Comparison of ENCODE assay signal across 14 mouse cellular contexts in genomic region chr5:31888341-31888740, GRCm38 (mm10).
DNase-seq lines count a peak whose midpoint lies in the region; ATAC-seq lines count a peak whose summit lies in the region.
"Had no signal": no experiment of that assay in that cellular context is flagged by ENCODE, and none has a peak within 500 bp of the region (broad histone marks: within the 10 kb centered on the region; RNA-seq: fewer than 3 reads in every experiment).

No protein-coding gene starts in this region.

- peaks cover 6% of the 10 kb centered on the region; the same call in 1 of the 2 replicates for H3K4me1 ChIP-seq in heart, embryonic 13.5 days
- H3K4me1 ChIP-seq in heart, embryonic 11.5 days (ENCODE audit: control insufficient read depth, insufficient read depth, low read length), result no peaks in the 10 kb centered on the region
- H3K4me1 ChIP-seq in lung, embryonic 15.5 days, result peaks cover 14% of the 10 kb centered on the region
- H3K4me1 ChIP-seq in embryonic facial prominence, embryonic 15.5 days, result peaks cover 33% of the 10 kb centered on the region
- H3K4me1 ChIP-seq in stomach, embryonic 15.5 days, result 0 out of 2 replicates have a peak, but pooled peaks cover 3% of the 10 kb centered on the region
- H3K4me1 ChIP-seq: neural tube, embryonic 12.5 days had no signal

- no peak for ATAC-seq in heart, embryonic 13.5 days (ENCODE audit: extremely low read depth, insufficient number of reproducible peaks, low FRiP score, low TSS enrichment)
- no peak for ATAC-seq in heart, embryonic 11.5 days (replicated peaks; ENCODE audit: insufficient number of reproducible peaks, low FRiP score, low TSS enrichment)
- ATAC-seq in lung, embryonic 15.5 days (ENCODE audit: borderline replicate concordance, extremely low read depth, low FRiP score, low TSS enrichment), result peak; percentile 35; the same call in 1 of the 2 replicates
- no peak for ATAC-seq in embryonic facial prominence, embryonic 15.5 days (ENCODE audit: insufficient number of reproducible peaks, low FRiP score, low TSS enrichment, low read depth)
- ATAC-seq in stomach, embryonic 15.5 days (ENCODE audit: insufficient read depth, low FRiP score, low read depth), result no peak
- ATAC-seq: activated CD4-positive, CD25-positive, alpha-beta regulatory T cell, adult 4 months had no signal

- H3K9ac ChIP-seq in heart, embryonic 13.5 days, result no peak overlapping the region
- H3K9ac ChIP-seq in heart, embryonic 11.5 days (ENCODE audit: low read depth, low read length), result no peak overlapping the region
- no peak overlapping the region for H3K9ac ChIP-seq in lung, embryonic 15.5 days
- H3K9ac ChIP-seq in embryonic facial prominence, embryonic 15.5 days, result no peak overlapping the region
- no peak overlapping the region for H3K9ac ChIP-seq in stomach, embryonic 15.5 days
- H3K9ac ChIP-seq: embryonic facial prominence, embryonic 12.5 days; hindbrain, embryonic 14.5 days; neural tube, embryonic 12.5 days had no signal

- H3K4me3 ChIP-seq in heart, embryonic 13.5 days, result no peak overlapping the region
- no peak overlapping the region for H3K4me3 ChIP-seq in heart, embryonic 11.5 days (ENCODE audit: low read depth, low read length)
- no peak overlapping the region for H3K4me3 ChIP-seq in lung, embryonic 15.5 days
- no peak overlapping the region for H3K4me3 ChIP-seq in embryonic facial prominence, embryonic 15.5 days (replicated peaks)
- no peak overlapping the region for H3K4me3 ChIP-seq in stomach, embryonic 15.5 days (replicated peaks)
- H3K4me3 ChIP-seq: embryonic facial prominence, embryonic 12.5 days; neural tube, embryonic 12.5 days had no signal

- no peaks in the 10 kb centered on the region for H3K9me3 ChIP-seq in heart, embryonic 13.5 days
- no peaks in the 10 kb centered on the region for H3K9me3 ChIP-seq in heart, embryonic 11.5 days (replicated peaks; ENCODE audit: control insufficient read depth, low read length)
- no peaks in the 10 kb centered on the region for H3K9me3 ChIP-seq in lung, embryonic 15.5 days
- no peaks in the 10 kb centered on the region for H3K9me3 ChIP-seq in embryonic facial prominence, embryonic 15.5 days (replicated peaks)
- no peaks in the 10 kb centered on the region for H3K9me3 ChIP-seq in stomach, embryonic 15.5 days
- H3K9me3 ChIP-seq: embryonic facial prominence, embryonic 12.5 days; neural tube, embryonic 12.5 days had no signal

- DNase-seq in lung, postnatal 14 days, result no peak
- no peak for DNase-seq in layer of hippocampus, postnatal 14 days (ENCODE audit: low spot score in 2 of 2)
- DNase-seq: cerebellum, adult 8-10 months; layer of hippocampus, adult 9-11 months; right cerebral cortex, postnatal 14 days had no signal

- H3K27me3 ChIP-seq in heart, embryonic 13.5 days (replicated peaks), result no peaks in the 10 kb centered on the region
- no peaks in the 10 kb centered on the region for H3K27me3 ChIP-seq in heart, embryonic 11.5 days (ENCODE audit: control insufficient read depth, insufficient read depth, low read length)
- no peaks in the 10 kb centered on the region for H3K27me3 ChIP-seq in lung, embryonic 15.5 days
- H3K27me3 ChIP-seq in embryonic facial prominence, embryonic 15.5 days, result no peaks in the 10 kb centered on the region
- no peaks in the 10 kb centered on the region for H3K27me3 ChIP-seq in stomach, embryonic 15.5 days (replicated peaks)
- H3K27me3 ChIP-seq: embryonic facial prominence, embryonic 12.5 days; neural tube, embryonic 12.5 days had no signal

- 72% methylated on average over 3 of the region's 3 CpGs for WGBS in heart, embryonic 13.5 days
- whole genome bisulfite sequencing in heart, embryonic 11.5 days (ENCODE audit: insufficient replicate concordance), result 84% methylated on average over 3 of the region's 3 CpGs
- 56% methylated on average over 3 of the region's 3 CpGs for WGBS in lung, embryonic 15.5 days
- 58% methylated on average over 3 of the region's 3 CpGs for WGBS in embryonic facial prominence, embryonic 15.5 days
- WGBS in stomach, embryonic 15.5 days, result 71% methylated on average over 3 of the region's 3 CpGs

- H3K27ac ChIP-seq in heart, embryonic 13.5 days (replicated peaks), result peak overlapping the region; percentile 32; the same call in 1 of the 2 replicates
- H3K27ac ChIP-seq in heart, embryonic 11.5 days (ENCODE audit: low read depth, low read length), result no peak overlapping the region
- H3K27ac ChIP-seq in lung, embryonic 15.5 days, result peak overlapping the region; percentile 56
- H3K27ac ChIP-seq in embryonic facial prominence, embryonic 15.5 days (replicated peaks), result peak overlapping the region; percentile 84
- peak overlapping the region; percentile 16; the same call in 1 of the 2 replicates for H3K27ac ChIP-seq in stomach, embryonic 15.5 days
- H3K27ac ChIP-seq: embryonic facial prominence, embryonic 12.5 days; hindbrain, embryonic 14.5 days; neural tube, embryonic 12.5 days had no signal

- H3K36me3 ChIP-seq in heart, embryonic 13.5 days, result no peaks in the 10 kb centered on the region
- no peaks in the 10 kb centered on the region for H3K36me3 ChIP-seq in heart, embryonic 11.5 days (ENCODE audit: control insufficient read depth, insufficient read depth, low read length)
- H3K36me3 ChIP-seq in lung, embryonic 15.5 days, result no peaks in the 10 kb centered on the region
- H3K36me3 ChIP-seq in embryonic facial prominence, embryonic 15.5 days, result no peaks in the 10 kb centered on the region
- H3K36me3 ChIP-seq in stomach, embryonic 15.5 days, result no peaks in the 10 kb centered on the region
- H3K36me3 ChIP-seq: embryonic facial prominence, embryonic 12.5 days; neural tube, embryonic 12.5 days had no signal

- no peak overlapping the region for H3K4me2 ChIP-seq in heart, embryonic 13.5 days
- H3K4me2 ChIP-seq in heart, embryonic 11.5 days, result no peak overlapping the region
- no peak overlapping the region for H3K4me2 ChIP-seq in lung, embryonic 15.5 days
- H3K4me2 ChIP-seq in embryonic facial prominence, embryonic 15.5 days (replicated peaks), result no peak overlapping the region
- H3K4me2 ChIP-seq in stomach, embryonic 15.5 days, result no peak overlapping the region
- H3K4me2 ChIP-seq: embryonic facial prominence, embryonic 12.5 days; hindbrain, embryonic 14.5 days; neural tube, embryonic 12.5 days had no signal
